21 mouse cellular contexts compared by ENCODE assay signal in genomic region chr6:144911781-144912180, GRCm38 (mm10).
DNase-seq lines count a peak whose midpoint lies in the region; ATAC-seq lines count a peak whose summit lies in the region.
"Had no signal": no experiment of that assay in that cellular context is flagged by ENCODE, and none has a peak within 500 bp of the region (broad histone marks: within the 10 kb centered on the region; RNA-seq: fewer than 3 reads in every experiment).

No protein-coding gene starts in this region.

- peak; percentile 92 for ATAC-seq in frontal cortex, adult (ENCODE audit: low TSS enrichment)
- ATAC-seq: forebrain, embryonic 15.5 days; liver, embryonic 12.5 days; liver, postnatal 0 days; lung, postnatal 0 days had no signal

- DNase-seq in frontal cortex, postnatal 25 days (ENCODE audit: low spot score in 2 of 2), result no peak
- DNase-seq in brain, adult 2 months (ENCODE audit: low read depth, low spot score), result peak; percentile 43
- DNase-seq in frontal cortex, postnatal 36 days (ENCODE audit: low spot score in 2 of 2), result peak; percentile 9 to 52
- peak; percentile 59 to 85 for DNase-seq in right cerebral cortex, postnatal 10 days (ENCODE audit: low spot score in 2 of 2)
- no peak for DNase-seq in layer of hippocampus, adult 18-20 months (ENCODE audit: low spot score in 2 of 2)
- DNase-seq in kidney, postnatal 14 days, result no peak
- no peak for DNase-seq in heart, adult 11 months
- DNase-seq: adrenal gland, adult 8-10 months; cerebellum, adult 8-10 months; cerebellum, postnatal 36 days; heart, postnatal 10 days; kidney, adult 11 months; kidney, postnatal 25 days; layer of hippocampus, postnatal 36 days; liver, postnatal 0 days; lung, postnatal 4 days; thymus, postnatal 14 days had no signal

Comparison
In these comparisons a context has a peak if more than half of its experiments do, and no peak if none do; other contexts are left out.
1. DNase-seq: peak in brain, adult 2 months (single experiment), frontal cortex, postnatal 36 days (2 of 2) and right cerebral cortex, postnatal 10 days (2 of 2); none in frontal cortex, postnatal 25 days (0 of 2), layer of hippocampus, adult 18-20 months (0 of 2), kidney, postnatal 14 days (single experiment) and heart, adult 11 months (single experiment).